Mouse (Mus musculus): ENCODE data around the gene Gpr31b. TPM values are rescaled to one million over a fixed set of nuclear protein-coding genes. Genes with fewer than 3 reads are reported as not detected.

The Gpr31b gene
- polyA plus RNA-seq, 2 experiments from 2014 or later = not detected

Other genes starting within 250 kb of the Gpr31b start
- under 1 TPM in 1 of 2 experiments, not detected in 1; 0.62 TPM for gene Mas1, start 184.2 kb downstream of the Gpr31b start, polyA plus RNA-seq (2017; shearing (Covaris generic))
- gene Mrgprh, start 176.3 kb downstream of the Gpr31b start, polyA plus RNA-seq (2017; shearing (Covaris generic)) = not detected
- gene Pnldc1, start 142.1 kb downstream of the Gpr31b start, polyA plus RNA-seq (2017; shearing (Covaris generic)) = 1 to 10 TPM in 1 of 2 experiments, under 1 TPM in 1; 0.55 to 1.3 TPM
- gene Tcp1, start 136.6 kb downstream of the Gpr31b start, polyA plus RNA-seq (2017; shearing (Covaris generic)) = 100 to 1,000 TPM; 221 to 225 TPM
- gene Mrpl18, start 136.0 kb downstream of the Gpr31b start, polyA plus RNA-seq (2017; shearing (Covaris generic)) = 100 to 1,000 TPM; 187 to 190 TPM
- gene Acat3, start 111.7 kb downstream of the Gpr31b start, polyA plus RNA-seq (2017; shearing (Covaris generic)) = under 1 TPM in 1 of 2 experiments, not detected in 1; 0.52 TPM
- gene Acat2, start 91.5 kb downstream of the Gpr31b start, polyA plus RNA-seq (2017; shearing (Covaris generic)) = 10 to 100 TPM; 53.6 to 68.3 TPM
- 100 to 1,000 TPM in 1 of 2 experiments, 10 to 100 TPM in 1; 97.3 to 149 TPM for gene Wtap, start 58.1 kb downstream of the Gpr31b start, polyA plus RNA-seq (2017; shearing (Covaris generic))
- gene Sod2, start 45.5 kb downstream of the Gpr31b start, polyA plus RNA-seq (2017; shearing (Covaris generic)) = 10 to 100 TPM; 50.5 to 67.6 TPM
- gene Tcp10b, start 8.8 kb upstream of the Gpr31b start, polyA plus RNA-seq (2017; shearing (Covaris generic)) = not detected
- not detected for gene Unc93a, start 79.5 kb upstream of the Gpr31b start, polyA plus RNA-seq (2017; shearing (Covaris generic))
- gene Smok2a, start 168.9 kb upstream of the Gpr31b start, polyA plus RNA-seq (2017; shearing (Covaris generic)) = not detected
- not detected for gene Smok2b, start 178.0 kb upstream of the Gpr31b start, polyA plus RNA-seq (2017; shearing (Covaris generic))

All from CD4-positive, CD25-positive, alpha-beta regulatory T cell, adult 4 months (primary cell).